Mouse (Mus musculus) spleen, postnatal 4 days (tissue): Measurements from ENCODE around the gene A3galt2.

ENCODE experiments used
- DNase-seq, 2 experiments: peaks; one replicate each; pipeline ENCODE4 v3.0.0; 2022; ENCODE audit warnings: low spot score in 2 of 2

Gene A3galt2

DNA sequence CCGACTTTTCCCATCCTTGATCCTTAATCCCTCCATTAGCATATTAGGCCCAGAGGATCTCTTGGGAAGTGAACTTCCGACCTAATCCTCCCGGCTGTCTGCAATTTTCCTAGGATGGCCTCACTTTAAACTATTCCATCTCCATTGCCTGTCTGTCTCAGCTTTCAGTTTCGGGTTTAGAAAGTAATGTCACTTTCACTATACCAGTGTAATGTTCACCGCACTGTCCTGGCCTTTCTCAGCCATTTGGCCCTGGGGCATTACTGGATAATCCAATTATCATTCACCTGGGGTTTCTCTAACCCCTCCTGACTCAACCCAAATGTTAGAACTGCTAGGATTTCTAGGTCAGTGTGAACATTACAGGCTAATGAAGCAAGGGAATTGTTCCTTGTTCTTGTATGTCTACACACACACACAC is 26.7 kb upstream of the A3galt2 start:
- no peak for DNase-seq

- DNase-seq, result no peak
Measured at GRCm38 (mm10) chr4:128729033-128729708, 26.0 kb upstream of the A3galt2 start.

- DNase-seq, result no peak
Measured at GRCm38 (mm10) chr4:128729709-128730037, 25.5 kb upstream of the A3galt2 start.

DNA sequence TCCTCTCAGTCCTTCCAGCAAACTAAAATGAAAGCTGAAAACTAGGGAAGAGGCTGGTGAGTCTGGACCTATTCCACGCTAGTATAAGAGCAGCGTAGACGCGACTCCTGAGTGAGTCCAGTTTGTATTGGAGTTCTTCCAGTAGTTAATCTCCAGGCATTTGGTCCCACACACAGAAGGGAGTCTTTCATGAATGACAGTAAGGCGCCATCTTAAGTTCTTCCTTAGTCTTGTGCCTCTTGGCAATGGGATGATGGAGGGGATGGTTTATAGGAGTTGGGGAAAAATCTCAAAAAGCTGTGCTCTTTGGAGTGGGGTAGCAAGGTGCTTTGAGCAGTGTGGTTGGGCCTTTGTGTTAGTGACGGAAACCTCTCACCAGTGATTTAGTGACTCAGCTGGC is 24.9 kb upstream of the A3galt2 start:
- no peak for DNase-seq

DNA sequence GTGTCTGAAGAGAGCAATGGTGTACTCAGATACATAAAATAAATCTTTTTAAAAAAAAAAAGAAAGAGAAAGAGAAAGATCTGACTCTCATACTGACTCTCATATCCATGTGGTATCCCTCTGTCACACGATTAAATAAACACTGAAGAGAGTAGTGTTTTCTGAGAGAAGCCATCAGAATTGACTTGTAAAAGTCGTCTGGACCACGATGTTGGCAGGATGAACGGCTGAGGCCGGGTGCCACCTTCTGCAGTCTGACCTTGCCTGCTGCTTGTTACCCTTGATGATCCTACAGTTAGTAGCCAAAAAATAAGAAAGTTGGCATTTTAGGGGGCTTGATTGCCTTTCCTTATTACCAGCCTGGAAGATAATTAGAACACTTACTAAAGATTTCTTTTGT is 22.4 kb upstream of the A3galt2 start:
- no peak for DNase-seq

DNA sequence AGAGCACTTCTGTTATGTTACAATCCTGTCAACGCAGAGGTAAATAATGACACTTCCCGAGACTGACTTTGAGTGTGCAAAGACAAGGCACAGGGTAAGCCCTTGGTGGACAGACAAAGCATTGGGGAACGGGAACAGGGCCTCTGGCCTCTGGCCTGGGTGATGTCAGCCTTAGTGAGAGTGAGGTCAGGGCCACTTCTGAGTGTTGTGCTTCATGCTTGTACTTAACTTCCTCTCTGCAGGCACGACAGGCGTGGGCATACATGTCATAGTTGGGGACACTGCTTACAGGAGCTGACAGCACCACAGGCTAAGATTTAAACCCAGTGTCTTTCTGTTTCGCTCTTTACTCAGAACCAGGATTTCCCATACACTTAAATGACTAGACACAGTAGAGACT is 21.7 kb upstream of the A3galt2 start:
- DNase-seq, result no peak

- no peak for DNase-seq
Measured at GRCm38 (mm10) chr4:128734217-128734616, 20.9 kb upstream of the A3galt2 start.

- peak in 1 of 2 experiments; percentile 41 for DNase-seq
Measured at GRCm38 (mm10) chr4:128734721-128735671, 20.2 kb upstream of the A3galt2 start.

DNA sequence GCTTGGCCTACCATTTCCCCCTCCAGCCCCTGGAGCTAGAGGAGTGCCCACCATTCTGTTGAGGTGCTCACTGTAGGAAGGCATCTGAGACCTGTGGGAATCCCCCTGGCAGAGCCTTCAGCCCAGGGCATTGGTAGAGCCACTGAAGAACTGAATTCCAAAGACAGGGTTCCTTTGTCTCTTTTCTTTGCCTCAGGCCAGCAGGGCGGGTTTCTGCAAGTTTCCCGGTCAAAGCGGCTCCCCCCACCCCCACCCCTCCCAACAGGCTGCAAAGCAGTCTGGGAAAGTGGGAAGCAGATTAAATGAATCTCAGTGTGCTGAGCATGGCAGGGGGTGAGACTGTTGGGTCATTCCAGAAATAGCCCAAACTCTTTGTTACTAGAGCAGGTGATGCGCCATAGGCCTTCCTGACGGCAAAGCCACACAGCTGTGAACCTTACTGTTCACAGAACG is 18.0 kb upstream of the A3galt2 start:
- no peak for DNase-seq

DNA sequence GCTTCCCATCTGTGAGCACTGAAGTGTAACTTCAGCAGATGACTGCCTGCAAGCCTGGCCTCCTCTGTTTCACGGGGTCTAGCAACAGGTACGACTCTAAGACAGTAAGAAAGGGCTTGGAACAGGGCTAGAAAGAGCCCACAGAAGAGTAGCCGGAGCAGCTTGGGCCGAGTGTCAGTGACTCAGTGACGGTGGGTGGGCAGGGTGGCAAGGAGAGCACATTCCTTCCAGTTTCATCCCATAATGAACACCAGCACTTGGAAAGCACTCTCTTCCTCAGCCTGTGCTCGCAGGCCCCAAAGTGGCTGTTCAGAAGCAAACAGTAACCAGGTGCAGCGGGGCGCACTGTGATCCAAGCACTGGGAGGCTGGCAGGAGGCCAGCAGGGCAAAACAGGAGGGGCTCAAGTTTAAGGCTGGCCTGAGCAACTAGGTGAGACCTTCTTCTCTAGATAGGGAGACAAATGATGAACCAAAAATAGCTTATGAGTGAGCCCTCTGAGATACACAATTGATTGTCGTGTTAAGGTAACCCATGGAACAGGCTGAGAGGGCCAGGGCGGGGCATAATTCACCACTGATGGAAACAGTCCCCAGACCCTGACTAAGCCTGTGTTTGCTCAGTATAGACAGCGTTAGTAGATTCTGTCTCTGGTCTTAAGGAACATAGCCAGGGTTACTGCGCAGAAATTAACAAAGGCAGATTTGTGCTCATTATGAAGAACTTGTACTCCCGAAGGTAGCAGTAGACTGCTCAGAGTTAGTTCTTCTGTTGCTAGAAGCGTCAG is 17.1 kb upstream of the A3galt2 start:
- no peak for DNase-seq

- DNase-seq, result no peak
Measured at GRCm38 (mm10) chr4:128740878-128741277, 14.3 kb upstream of the A3galt2 start.

DNA sequence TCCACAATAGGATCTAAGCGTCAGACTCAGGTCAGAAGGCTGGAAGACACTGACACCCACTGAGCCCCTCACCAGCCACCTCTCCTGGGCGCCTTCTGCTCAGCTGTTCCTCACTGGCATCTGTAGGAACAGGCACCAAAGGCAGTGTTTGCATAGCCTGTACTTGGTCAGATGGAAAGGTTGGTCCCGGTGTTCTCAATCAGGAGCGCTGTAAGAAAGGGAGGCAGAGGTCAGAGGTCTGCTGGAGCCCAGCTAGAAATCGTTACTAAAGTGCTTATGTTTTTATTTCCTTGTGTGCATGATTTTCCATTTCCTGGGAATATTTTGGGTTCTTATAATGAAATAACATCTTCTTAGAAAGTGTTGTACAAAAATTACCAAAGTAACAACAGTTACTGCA is 13.3 kb upstream of the A3galt2 start:
- DNase-seq, result no peak

DNA sequence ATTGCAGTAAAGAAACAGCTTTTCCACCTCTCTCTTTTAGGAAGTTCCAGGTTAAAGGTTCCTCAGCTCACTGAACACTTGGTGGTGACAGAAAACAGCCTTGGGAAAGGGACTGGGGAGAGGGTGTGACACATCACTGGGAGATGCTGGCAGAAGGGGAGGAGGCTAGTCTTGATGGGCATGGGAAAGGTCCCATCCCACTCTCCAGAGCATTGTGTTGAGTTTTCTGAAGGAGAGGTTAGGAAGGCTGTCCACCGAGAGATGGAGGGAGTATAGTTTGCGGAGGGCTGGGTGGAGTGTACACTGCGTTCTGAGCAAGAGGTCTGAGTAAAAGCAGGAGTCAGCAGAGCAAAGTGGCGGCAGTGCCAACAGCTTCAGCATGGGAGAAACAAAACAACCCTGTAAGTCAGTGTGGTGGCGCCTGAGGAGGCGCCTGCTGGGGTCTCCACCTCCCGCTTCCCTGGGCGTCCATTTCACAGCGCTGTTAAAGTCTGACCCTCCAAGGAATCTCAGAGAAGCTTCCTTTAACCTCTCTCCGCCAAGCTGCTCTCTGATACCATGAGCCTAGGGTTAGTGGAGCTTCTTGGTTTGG is 12.7 kb upstream of the A3galt2 start:
- no peak for DNase-seq

DNA sequence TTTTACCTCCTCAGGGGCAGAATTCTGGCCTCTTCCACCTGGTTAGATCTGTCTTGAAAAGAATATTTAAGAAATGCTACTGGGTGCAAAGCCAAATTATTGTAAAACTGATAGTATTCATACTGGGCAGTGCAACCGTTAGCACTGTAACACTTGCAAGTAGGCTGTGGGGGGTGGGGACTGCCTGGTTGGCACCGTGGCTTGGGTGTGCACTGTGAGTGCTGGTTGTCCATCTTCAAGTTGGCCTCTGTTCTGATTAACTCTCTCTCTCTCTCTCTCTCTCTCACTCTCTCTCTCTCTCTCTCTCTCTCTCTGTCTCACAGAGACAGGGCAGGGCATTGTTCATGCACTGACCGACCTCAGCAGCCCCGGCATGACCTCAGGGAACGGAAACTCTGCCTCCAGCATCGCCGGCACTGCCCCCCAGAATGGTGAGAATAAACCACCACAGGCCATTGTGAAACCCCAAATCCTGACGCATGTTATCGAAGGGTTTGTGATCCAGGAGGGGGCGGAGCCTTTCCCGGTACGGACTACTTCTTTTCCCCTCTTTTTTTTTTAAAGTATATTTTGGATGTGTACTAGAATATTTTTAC is 12.0 kb upstream of the A3galt2 start:
- no peak for DNase-seq

DNA sequence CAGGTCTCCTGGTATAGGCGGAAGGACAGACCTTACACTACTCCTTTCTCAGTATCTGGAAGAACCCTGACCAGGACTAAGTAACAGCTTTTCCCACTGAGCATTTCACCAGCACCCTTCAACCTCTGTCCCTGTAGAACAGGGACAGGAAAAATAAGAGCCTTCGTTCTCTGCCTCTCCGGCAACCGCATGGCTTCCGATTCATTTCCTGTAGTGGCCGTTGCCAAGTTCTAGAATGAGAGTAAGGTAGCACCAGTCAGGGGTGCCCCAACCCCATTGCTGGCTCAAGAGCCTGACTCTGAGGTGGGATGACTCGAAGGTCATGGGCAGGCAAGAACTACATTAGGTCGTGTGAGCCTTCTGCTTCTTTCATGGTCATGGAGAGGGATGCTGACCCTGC is 10.0 kb upstream of the A3galt2 start:
- DNase-seq, result no peak

DNA sequence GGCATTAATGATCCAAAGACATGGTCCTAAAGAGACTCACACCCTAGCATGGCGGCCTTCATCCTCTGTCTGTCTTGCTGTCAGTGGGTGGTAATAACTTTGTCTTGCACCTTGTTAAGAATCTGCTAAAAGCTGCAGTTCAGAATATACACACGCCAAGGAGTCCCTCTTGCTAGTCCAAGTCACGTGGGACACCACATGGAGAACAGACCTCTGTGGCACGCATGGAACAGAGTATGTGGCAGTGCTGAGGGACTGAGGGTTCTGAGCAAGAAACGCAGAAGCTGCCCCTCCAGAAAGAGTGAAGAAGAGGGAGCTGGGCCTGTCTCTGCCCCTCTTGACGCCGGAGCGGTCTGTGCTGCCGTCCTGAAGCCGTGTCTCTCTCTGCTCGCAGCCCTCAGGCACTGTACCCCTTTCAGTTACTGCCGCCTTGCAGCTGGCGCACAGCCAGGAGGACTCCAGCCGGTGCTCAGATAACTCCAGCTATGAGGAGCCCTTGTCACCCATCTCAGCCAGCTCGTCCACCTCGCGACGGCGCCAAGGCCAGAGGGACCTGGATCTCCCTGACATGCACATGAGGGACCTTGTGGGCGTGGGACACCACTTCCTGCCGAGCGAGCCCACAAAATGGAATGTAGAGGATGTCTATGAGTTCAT is 7.4 kb upstream of the A3galt2 start:
- DNase-seq, result peak; percentile 68 to 84

GRCm38 (mm10) chr4:128748309-128748708 is 6.9 kb upstream of the A3galt2 start:
- no peak for DNase-seq

DNA sequence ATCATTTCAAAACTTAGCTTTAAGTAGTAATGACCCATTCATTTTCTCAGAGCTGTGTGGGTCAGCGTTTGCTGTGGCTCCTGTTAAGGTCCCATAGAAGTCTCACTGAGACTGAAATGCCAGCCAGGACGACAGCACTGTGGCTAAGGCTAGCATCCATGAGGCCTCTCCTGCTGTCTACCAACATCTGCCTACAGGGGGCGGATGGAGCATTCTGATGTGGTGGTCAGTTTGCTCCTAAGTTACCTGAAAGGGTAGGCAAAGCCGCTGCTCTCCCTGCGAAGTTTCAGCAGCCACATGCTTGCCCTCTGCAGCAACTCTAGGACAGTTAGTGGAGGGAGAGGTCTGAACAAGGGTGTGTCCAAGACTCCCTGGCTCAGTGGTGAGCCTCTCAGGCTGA is 4.2 kb upstream of the A3galt2 start:
- no peak for DNase-seq

DNA sequence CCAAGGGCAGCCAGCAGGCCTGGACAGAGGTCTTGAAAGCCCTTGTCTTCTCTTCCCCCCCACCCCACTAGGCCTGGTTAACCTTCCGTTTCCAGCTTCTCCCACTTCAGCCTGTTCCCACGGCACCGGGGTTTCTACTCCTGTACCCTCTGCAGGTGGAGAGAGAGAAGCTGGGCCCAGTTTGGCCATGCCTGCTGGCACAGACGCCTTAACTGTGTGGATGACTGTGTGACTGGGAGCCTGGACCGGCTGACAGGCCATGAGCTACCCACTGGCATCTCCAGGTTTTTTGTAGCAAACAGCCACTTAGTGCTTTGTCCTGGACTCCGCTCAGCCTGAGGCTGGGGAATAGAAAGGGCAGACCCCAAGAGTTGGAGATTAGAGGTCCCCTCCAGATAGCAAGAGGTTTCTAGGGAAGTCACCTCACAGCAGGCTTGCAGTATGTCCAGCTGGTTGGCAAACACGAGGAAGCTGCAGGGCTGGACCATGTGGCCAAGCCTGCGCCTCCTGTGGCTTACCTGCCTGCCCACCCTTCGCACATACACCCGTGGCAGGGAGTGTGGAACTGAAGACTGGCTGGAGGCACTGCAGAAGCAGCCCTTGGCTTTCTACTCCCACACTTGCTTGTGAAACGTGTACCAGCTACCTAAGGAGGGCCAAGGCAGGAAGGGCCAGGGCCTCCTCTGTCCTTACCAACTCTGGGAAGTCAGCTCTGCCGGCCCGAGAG is 3.0 kb upstream of the A3galt2 start:
- no peak for DNase-seq

DNA sequence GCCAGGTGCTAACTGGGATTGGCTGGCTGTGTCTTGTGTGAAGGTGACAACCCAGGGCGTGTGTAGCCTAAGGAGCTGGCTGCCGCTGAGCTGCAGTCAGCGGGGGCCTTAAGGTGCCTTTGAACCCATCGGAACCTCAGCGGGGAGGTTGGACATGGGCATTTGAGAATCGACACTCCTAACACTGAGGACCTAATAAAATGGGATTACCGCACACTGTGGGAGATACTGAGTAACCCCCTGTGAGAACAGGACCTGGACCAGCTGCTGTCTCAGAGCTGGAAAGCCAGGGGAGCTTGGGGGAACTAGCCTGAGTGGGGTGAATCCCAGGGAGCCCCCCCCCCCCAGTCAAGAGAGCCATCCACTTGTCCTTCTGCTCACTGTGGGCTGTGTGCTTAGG is 1.6 kb upstream of the A3galt2 start:
- no peak for DNase-seq
